Mouse (Mus musculus): ENCODE measurements around the gene Olfr765. TPM values are rescaled to one million over a fixed set of nuclear protein-coding genes. Genes with fewer than 3 reads are reported as not detected.
A peak's percentile ranks its signal among the peaks of the same experiment; 100 is the strongest.
"Not testable (repeated sequence)": the region's sequence is repeated elsewhere in the genome, so short reads cannot be mapped to it uniquely, and the experiment has no call there.

Olfr765 gene
- total RNA-seq (2021): not detected

DNA sequence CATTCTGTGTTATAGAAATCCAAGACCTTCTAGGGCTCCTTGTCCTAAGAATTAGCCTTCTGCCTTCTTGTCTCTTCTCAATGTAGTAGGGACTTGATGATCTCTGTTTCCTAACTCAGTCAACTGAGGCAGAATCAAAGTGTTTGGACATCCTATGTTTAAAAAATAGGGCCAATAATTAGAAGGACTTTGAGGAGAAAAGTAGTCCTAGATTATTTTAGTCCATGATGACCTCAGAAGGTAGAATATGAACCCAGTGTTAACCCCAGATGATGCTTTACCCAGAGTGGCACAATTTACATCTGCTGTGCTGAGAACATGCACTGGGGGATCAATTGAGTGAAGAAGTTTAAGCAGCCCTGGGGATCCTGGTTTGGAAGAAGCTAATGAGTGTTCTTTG, at the start of gene Olfr765:
TSS of gene Olfr765 (minus strand) at position 101 of the 400 bp plus-strand sequence.
- intact Hi-C loops (cut with DNase I); DNase-seq: not testable (repeated sequence)

GRCm38 (mm10) chr10:129099275-129099674, 49.5 kb upstream of the Olfr765 start, which contains the start of gene Olfr768:
Olfr768 (minus strand) TSS chr10:129099375.
- intact Hi-C loops (cut with DNase I): no loop called here

GRCm38 (mm10) chr10:129082810-129083209, 33.0 kb upstream of the Olfr765 start, which contains the start of gene Olfr767:
Olfr767 (minus strand) TSS chr10:129082910.
- intact Hi-C loops (cut with DNase I); DNase-seq: not testable (repeated sequence)

More at GRCm38 (mm10) chr10:129099275-129099674, 49.5 kb upstream of the Olfr765 start, which contains the start of gene Olfr768:
- DNase-seq: no peak

DNA sequence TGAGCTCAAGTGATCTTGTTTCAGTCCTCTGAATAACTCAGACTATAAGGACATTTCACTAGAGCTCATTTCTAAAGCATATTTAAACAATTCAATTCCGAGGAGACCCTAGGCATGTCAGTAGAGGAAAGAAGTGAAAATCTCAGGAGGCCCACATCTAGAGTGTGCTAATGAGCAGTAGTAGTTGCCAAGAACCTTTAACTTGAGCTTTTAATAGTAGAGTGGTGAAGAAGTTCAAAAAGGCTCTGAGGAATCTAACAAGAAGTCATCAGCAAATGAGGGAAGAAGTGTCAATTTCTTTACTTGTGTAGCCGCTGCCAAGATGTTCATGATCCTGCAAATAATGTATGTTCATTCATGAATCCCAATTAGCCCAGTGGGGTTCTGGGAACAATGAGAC, 19.1 kb upstream of the Olfr765 start, which contains the start of gene Olfr766-ps1:
TSS of gene Olfr766-ps1 (minus strand) at position 101 of the 400 bp plus-strand sequence.
- no peak for DNase-seq
- intact Hi-C loops (cut with DNase I): no loop called here

- DNase-seq: no peak
- intact Hi-C loops (cut with DNase I): no loop called here
These were observed 10.0 kb downstream of the Olfr765 start, which contains the start of gene Olfr764-ps1 for GRCm38 (mm10) chr10:129039796-129040195. Olfr764-ps1 (minus strand) TSS chr10:129039896.

DNA sequence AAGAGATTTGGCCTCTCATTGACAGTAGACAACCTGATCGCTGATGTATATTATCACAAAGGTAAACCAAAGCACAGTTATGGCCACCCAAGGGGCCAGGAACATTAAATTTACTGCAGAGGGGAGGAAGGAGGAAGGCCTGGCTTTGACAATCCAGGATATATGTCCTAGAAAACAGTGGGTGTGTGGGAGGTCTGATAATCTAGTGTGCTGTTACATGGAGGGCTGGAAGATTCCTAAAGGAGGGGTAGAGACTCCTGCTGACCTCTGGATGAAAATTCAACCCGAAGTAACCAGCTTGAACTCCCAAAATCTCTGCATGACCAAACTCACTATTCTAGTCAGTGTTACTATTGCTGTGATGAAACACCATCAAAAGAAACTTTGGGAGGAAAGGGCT, 21.5 kb downstream of the Olfr765 start:
- no peak for DNase-seq
- intact Hi-C loops (cut with DNase I): loop anchor here (5.0 kb wide), 1 partner anchor 1064 kb away; no protein-coding TSS in a partner anchor

DNA sequence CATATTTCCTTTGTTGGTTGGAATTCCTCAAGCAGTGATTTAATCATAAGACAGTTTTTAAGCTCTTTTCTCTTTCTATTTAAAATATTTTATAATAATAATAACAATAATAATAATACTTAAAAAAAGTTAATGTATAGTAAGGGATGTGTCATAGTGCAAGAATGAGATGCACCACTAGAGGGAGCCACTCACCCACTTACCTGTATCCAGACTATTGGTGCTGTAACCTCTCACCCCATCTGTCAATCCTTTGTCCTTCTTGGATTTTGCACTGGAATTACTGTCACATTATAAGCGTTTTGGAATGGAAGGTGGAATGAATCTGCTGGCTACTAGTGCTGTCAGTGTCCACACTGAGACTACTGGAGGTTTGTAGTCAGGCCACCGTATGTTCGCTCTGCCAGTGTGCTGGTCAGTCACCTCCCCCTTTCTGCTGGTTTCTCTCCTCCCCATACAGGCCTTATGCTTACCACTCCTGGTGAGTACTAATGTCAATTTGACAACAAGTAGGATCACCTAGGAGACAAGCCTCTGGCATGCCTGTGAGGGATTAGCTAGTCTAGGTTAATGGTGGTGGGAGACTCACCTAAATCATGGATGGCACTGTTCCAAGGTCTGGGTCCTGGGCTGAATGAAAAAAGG, 23.7 kb downstream of the Olfr765 start:
- intact Hi-C loops (cut with DNase I): loop anchor here (5.0 kb wide), 1 partner anchor 1066 kb away; no protein-coding TSS in a partner anchor
- peak in 1 of 2 experiments; percentile 25 for DNase-seq

GRCm38 (mm10) chr10:129023319-129023718, 26.5 kb downstream of the Olfr765 start:
- intact Hi-C loops (cut with DNase I): no loop called here
- DNase-seq: no peak

GRCm38 (mm10) chr10:129014477-129014876, 35.3 kb downstream of the Olfr765 start:
- no peak for DNase-seq
- intact Hi-C loops (cut with DNase I): no loop called here

DNA sequence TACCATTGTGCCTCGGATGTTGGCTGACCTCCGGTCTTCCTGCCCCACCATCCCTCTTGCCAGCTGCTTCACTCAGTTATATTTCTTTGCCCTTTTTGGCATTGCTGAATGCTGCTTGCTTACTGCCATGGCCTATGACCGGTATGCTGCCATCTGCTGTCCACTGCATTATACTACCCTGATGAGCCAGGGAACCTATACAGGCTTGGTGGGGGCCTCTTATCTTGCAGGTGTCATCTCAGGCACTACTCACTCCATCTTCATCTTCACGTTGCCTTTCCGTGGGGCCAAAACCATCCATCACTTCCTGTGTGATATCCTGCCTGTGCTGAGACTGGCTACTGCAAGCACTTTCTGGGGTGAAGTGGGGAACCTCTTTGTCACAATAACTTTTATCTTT, 38.3 kb downstream of the Olfr765 start:
- intact Hi-C loops (cut with DNase I); DNase-seq: not testable (repeated sequence)

- no peak for DNase-seq
- intact Hi-C loops (cut with DNase I): no loop called here
These were observed 39.4 kb downstream of the Olfr765 start, which contains the start of gene Olfr763 for GRCm38 (mm10) chr10:129010288-129010841. Olfr763 (plus strand) TSS chr10:129010791.

- no peak for DNase-seq
- intact Hi-C loops (cut with DNase I): no loop called here
These were observed 45.5 kb downstream of the Olfr765 start for GRCm38 (mm10) chr10:129004032-129004920.

- DNase-seq: no peak
- intact Hi-C loops (cut with DNase I): no loop called here
These were observed 53.2 kb downstream of the Olfr765 start for GRCm38 (mm10) chr10:128996523-128997040.

- intact Hi-C loops (cut with DNase I): no loop called here
- no peak for DNase-seq
These were observed 54.0 kb downstream of the Olfr765 start for GRCm38 (mm10) chr10:128995796-128996195.

Other genes starting within 250 kb of the Olfr765 start
- 10 to 100 TPM; 49.1 to 52.0 TPM for gene Dnajc14, start 245.9 kb downstream of the Olfr765 start, total RNA-seq (2021)
- gene Tmem198b, start 245.6 kb downstream of the Olfr765 start, total RNA-seq (2021): 10 to 100 TPM; 12.7 to 13.3 TPM
- 10 to 100 TPM; 47.2 to 52.6 TPM for gene Sarnp, start 232.7 kb downstream of the Olfr765 start, total RNA-seq (2021)
- 1 to 10 TPM; 6.5 to 9.8 TPM for gene Ormdl2, start 228.4 kb downstream of the Olfr765 start, total RNA-seq (2021)
- 1 to 10 TPM; 3.1 to 4.0 TPM for gene Gdf11, start 158.3 kb downstream of the Olfr765 start, total RNA-seq (2021)
- 100 to 1,000 TPM; 203 to 239 TPM for gene Cd63, start 149.0 kb downstream of the Olfr765 start, total RNA-seq (2021)
- gene Rdh5, start 127.1 kb downstream of the Olfr765 start, total RNA-seq (2021): 1 to 10 TPM; 5.9 to 9.7 TPM
- 100 to 1,000 TPM; 188 to 198 TPM for gene Bloc1s1, start 126.0 kb downstream of the Olfr765 start, total RNA-seq (2021)
- 100 to 1,000 TPM; 125 to 136 TPM for gene Itga7, start 116.2 kb downstream of the Olfr765 start, total RNA-seq (2021)
- gene Mettl7b, start 89.0 kb downstream of the Olfr765 start, total RNA-seq (2021): not detected
- gene Olfr9, start 60.6 kb downstream of the Olfr765 start, total RNA-seq (2021): not detected
- not detected for gene Olfr763, start 39.2 kb downstream of the Olfr765 start, total RNA-seq (2021)
- gene Olfr764-ps1, start 10.1 kb downstream of the Olfr765 start, total RNA-seq (2021): not detected
- gene Olfr766-ps1, start 19.0 kb upstream of the Olfr765 start, total RNA-seq (2021): not detected
- gene Olfr767, start 32.9 kb upstream of the Olfr765 start, total RNA-seq (2021): not detected
- not detected for gene Olfr768, start 49.4 kb upstream of the Olfr765 start, total RNA-seq (2021)
- not detected for gene Olfr769, start 67.9 kb upstream of the Olfr765 start, total RNA-seq (2021)
- not detected for gene Olfr770, start 89.0 kb upstream of the Olfr765 start, total RNA-seq (2021)
- not detected for gene Olfr771, start 114.8 kb upstream of the Olfr765 start, total RNA-seq (2021)
- gene Olfr772, start 127.9 kb upstream of the Olfr765 start, total RNA-seq (2021): not detected
- gene Olfr773, start 137.4 kb upstream of the Olfr765 start, total RNA-seq (2021): not detected
- not detected for gene Olfr774, start 186.2 kb upstream of the Olfr765 start, total RNA-seq (2021)
- gene Olfr775, start 198.4 kb upstream of the Olfr765 start, total RNA-seq (2021): not detected
- gene Olfr776, start 209.1 kb upstream of the Olfr765 start, total RNA-seq (2021): not detected
- not detected for gene Olfr777, start 221.5 kb upstream of the Olfr765 start, total RNA-seq (2021)

Data from heart, postnatal 10 days (tissue).